Mouse (Mus musculus): ENCODE measurements around the gene Pla2g6.

The Pla2g6 gene

GRCm38 (mm10) chr15:79322281-79322990 lies 5.8 kb downstream of the Pla2g6 start:
- peak; percentile 32 for DNase-seq

DNA sequence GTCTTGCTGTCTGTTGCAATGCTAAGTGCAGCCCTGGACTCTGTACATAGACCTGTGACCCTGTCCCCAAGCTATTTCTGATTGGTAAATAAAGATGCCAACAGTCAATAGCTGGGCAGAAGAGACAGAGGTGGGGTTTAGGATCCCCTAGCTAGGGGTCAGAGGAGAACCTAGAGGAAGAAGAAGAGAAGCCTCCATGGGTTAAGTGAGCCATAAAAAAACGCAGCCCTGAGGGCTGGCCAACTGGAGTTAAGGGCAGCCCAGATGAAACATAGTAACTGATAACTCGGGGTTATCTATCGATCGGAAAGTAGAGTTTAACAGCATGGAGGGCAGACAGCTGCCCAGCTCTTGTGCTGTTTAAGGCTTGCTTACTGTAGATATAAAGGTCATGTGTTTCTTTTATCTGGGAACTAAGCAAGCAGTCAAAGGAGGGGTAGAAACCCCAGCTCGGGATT lies 6.4 kb downstream of the Pla2g6 start:
- DNase-seq, result no peak

DNA sequence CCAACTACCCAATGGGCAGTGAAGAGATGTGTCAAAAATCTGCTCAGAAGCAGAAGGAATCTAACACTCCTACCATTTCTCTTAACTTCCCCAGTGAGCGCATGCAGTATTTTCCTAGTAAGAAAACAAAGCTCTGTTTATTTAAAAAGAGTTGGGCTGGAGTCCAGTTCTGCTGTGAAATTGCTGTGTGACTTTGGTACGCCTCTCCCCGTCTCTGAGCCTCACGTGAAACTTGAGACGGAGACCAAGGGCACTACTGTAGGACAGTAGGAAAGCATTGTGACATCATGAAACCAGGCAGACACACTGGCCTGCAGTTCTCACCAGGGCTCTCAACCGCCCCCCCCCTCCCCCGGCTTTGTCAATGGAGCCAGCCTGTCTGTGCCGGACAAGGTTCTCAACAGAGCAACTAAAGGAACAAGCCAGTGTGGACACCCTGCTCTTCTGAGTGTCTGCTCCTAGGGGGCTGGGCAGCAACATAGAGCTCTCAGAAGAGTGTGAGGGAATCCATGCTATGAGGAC lies 14.3 kb downstream of the Pla2g6 start:
- no peak for DNase-seq

GRCm38 (mm10) chr15:79307861-79308260 lies 20.3 kb downstream of the Pla2g6 start:
- no peak for DNase-seq

- DNase-seq, result no peak
Observed at GRCm38 (mm10) chr15:79306043-79306637, 22.1 kb downstream of the Pla2g6 start.

DNA sequence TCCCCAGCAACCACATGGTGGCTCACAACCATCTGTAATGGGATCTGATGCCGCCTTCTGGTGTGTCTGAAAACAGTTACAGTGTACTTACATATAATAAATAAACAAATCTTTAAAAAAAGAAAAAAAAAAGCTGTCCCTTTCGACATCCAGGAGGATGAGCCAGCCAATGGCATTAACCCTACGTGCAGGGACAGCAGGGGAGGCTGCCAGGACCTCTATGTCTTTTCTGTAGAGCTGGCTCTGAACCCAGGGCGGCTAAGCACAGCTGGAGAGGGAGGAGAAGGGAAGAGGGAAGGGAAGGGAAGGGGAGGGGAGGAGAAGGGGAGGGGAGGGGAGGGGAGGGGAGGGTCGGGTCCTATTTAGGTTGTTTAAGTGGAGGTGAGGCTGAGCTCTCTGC lies 23.4 kb downstream of the Pla2g6 start:
- DNase-seq, result no peak

- DNase-seq, result peak; percentile 21
Observed at GRCm38 (mm10) chr15:79303725-79304124, 24.5 kb downstream of the Pla2g6 start.

- no peak for DNase-seq
Observed at GRCm38 (mm10) chr15:79299563-79300155, 28.5 kb downstream of the Pla2g6 start.

- DNase-seq, result no peak
Observed at GRCm38 (mm10) chr15:79298553-79298952, 29.6 kb downstream of the Pla2g6 start.

DNA sequence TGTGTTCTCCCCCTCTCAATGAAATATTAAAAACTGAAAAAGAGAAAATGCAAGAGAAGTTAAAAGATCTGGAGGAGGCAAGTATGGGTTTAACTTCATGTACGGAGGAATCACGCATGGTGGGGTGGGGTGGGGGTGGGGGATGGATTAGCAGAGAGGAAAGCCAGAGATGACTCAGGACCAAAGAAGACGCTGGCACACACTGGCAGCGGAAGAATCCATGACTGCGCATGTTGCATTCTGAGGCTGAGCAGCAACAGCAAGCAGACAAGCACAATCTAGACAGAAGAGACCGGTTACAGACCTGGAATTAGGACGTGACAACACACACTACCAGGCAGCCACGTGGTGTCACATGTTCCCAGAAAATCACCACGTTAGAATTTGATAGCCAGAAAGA lies 35.4 kb downstream of the Pla2g6 start:
- no peak for DNase-seq

GRCm38 (mm10) chr15:79290340-79290739 lies 37.9 kb downstream of the Pla2g6 start:
- no peak for DNase-seq

DNA sequence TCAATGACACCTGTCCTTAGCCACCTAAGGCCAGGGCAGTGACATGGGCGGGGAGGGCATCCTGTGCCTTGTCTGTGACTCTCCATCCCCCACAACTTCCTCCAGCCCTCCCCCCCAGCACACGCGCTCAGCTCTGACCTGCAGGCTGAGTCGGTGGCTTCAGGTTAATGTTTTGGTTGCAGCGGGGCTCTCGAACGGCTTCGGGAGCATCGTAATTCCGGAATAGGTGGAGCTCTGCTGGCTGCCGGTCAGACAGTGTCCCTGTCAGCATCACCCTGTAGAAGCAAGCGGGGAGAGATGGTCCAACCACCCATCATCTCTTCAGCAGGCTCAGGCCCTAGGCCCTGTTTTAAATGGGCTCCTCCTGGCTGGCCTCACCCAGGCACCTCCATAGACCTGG lies 38.7 kb downstream of the Pla2g6 start:
- DNase-seq, result no peak

- DNase-seq, result no peak
Observed at GRCm38 (mm10) chr15:79288387-79288786, 39.8 kb downstream of the Pla2g6 start.

- peak; percentile 60 for DNase-seq
Observed at GRCm38 (mm10) chr15:79287091-79287490, 41.1 kb downstream of the Pla2g6 start.

GRCm38 (mm10) chr15:79286141-79286540 lies 42.0 kb downstream of the Pla2g6 start:
- peak; percentile 78 for DNase-seq

GRCm38 (mm10) chr15:79285399-79285798 lies 42.8 kb downstream of the Pla2g6 start, which contains the start of gene Baiap2l2:
TSS of gene Baiap2l2 (minus strand) at chr15:79285537.
- DNase-seq, result peak; percentile 89

DNA sequence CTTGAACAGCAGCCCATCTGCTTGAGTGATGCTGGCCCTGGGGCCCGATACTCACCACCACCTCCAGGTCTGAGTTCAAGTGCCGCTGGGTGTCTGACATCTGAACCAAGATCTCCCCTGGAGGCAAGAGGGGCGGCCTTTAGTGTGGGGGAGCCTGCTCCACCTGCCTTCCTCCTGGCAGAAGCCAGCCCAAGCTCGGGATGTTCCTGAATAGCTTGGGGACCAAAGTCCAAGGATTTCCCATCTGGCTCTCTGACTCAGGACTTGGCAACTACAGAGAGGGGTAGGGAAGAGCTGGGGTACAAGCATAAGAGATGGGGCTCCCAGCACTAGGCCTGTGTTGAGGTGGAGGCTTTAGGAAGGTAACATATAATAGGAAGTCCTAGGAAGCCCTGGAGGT lies 44.8 kb downstream of the Pla2g6 start:
- peak; percentile 79 for DNase-seq

DNA sequence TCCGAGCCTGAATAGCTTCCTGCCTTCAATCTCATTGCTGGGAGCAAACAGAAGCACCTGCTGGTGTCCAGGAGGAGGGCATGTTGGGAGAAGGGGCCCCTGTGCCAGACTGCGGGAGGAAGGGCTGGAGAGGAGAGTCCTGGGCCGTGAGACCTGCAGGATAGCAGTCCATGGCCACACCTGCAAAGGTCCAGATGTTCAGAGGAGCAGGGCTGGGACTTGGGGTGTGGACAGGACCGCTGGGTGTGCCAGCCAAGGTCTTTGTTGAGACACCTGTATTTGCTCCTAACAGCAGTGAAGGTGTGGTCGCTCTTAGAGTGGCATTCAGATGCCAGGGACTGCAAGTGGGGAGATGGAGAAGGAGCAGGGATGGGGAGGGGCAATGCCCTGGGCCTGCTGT lies 45.8 kb downstream of the Pla2g6 start:
- DNase-seq, result no peak

- DNase-seq, result no peak
Observed at GRCm38 (mm10) chr15:79281389-79281788, 46.8 kb downstream of the Pla2g6 start.

DNA sequence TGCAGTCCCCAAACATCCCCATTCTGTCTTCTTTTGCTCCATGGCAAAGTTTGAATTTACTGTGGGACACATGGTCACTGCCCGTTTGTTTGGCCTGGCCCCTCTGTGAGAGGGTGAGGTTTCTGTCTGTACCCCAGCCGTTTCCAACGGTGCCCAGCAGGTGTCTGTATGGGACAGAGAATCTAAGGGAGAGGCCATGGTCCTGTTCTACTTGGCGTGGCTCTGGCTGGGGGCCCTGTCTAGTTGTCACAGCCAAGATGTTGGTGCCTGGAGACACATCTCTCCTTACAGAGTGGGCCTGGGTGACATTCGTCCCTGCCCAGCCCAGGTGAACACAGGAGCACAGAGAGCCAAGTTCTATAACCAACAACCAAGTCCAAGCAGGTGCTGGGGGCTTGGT lies 47.3 kb downstream of the Pla2g6 start:
- no peak for DNase-seq

DNA sequence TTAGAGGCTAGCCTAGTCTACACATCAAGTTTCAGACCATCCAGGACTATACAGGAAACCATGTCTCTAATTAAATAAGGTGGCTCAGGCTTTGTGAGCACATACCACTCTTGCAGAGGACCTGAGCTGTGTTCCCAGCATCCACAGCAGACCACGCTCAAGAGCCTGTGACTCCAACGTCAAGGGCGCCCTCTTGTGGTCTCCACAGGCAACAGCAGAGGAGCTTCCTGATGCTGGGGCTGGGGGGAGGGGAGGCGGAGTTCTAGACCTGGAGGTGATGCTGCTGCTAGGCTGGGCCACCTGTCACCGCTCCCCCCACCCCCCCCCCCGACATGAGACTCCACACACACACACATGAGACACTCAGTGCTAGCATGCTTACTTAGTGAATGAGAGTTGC lies 48.0 kb downstream of the Pla2g6 start:
- peak; percentile 49 for DNase-seq

DNA sequence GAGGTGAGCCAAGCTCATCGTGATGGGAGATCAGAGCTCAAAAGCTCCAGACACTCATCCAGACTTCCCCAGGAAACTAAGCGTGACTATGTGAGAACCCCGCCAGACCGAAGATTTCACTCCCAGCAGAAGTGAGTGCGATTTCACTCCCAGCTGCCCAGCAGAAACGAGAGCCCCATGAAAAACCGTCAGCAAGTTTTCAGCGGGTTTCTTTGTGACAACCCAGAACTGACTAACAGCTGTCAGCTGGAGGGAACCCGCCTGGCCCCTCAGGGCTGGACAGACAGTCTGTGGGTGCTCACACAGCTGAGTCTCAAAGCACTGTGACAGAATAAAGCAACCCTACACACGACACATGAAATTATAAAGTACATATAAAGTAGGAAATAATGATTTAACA lies 50.5 kb downstream of the Pla2g6 start:
- DNase-seq, result no peak

GRCm38 (mm10) chr15:79273020-79273419 lies 55.2 kb downstream of the Pla2g6 start:
- DNase-seq, result no peak
